ENCODE assay signal across 19 mouse cellular contexts in genomic region chr3:65111176-65111575, GRCm38 (mm10). TPM values are rescaled to one million over a fixed set of nuclear protein-coding genes. Genes with fewer than 3 reads are reported as not detected.
DNase-seq lines count a peak whose midpoint lies in the region; ATAC-seq and TF ChIP-seq lines count a peak whose summit lies in the region.
"Had no signal": no experiment of that assay in that cellular context is flagged by ENCODE, and none has a peak within 500 bp of the region (broad histone marks: within the 10 kb centered on the region; RNA-seq: fewer than 3 reads in every experiment).

No protein-coding gene starts in this region.

- no peak for TF ChIP-seq CTCF in embryonic fibroblast, embryonic 13.5 days (IDR thresholded peaks at IDR 0.05; ENCODE audit: borderline replicate concordance, insufficient read depth, low read length)

- intact Hi-C loops in heart, postnatal 25 days (cut with DNase I) = no loop called here

- H3K4me1 ChIP-seq in heart, embryonic 14.5 days (ENCODE audit: control insufficient read depth in 2 of 2, insufficient read depth in 2 of 2, low read length in 2 of 2) = peaks cover 6 to 11% of the 10 kb centered on the region in 2 experiments
- H3K4me1 ChIP-seq in limb, embryonic 12.5 days (replicated peaks) = 0 out of 2 replicates have a peak, but pooled peaks cover 8% of the 10 kb centered on the region
- H3K4me1 ChIP-seq in limb, embryonic 10.5 days = peaks cover 27% of the 10 kb centered on the region
- H3K4me1 ChIP-seq in embryonic fibroblast, embryonic 13.5 days (ENCODE audit: control insufficient read depth, insufficient read depth, low read length) = peaks cover 6% of the 10 kb centered on the region; the same call in 1 of the 2 replicates

- H3K27ac ChIP-seq in heart, embryonic 14.5 days (replicated peaks in 1 of 2; ENCODE audit: control insufficient read depth in 1 of 2, insufficient read depth in 1 of 2, low read depth in 2 of 2, low read length in 2 of 2) = no peak overlapping the region
- H3K27ac ChIP-seq in limb, embryonic 12.5 days = no peak overlapping the region
- no peak overlapping the region for H3K27ac ChIP-seq in limb, embryonic 10.5 days
- no peak overlapping the region for H3K27ac ChIP-seq in embryonic fibroblast, embryonic 13.5 days (ENCODE audit: insufficient read depth, low read length)
- H3K27ac ChIP-seq: embryonic facial prominence, embryonic 10.5 days; kidney, postnatal 0 days; midbrain, embryonic 13.5 days; stomach, embryonic 15.5 days had no signal

- no peak overlapping the region for H3K4me2 ChIP-seq in heart, embryonic 14.5 days (ENCODE audit: low read length)
- H3K4me2 ChIP-seq in limb, embryonic 12.5 days = peak overlapping the region; percentile 11; the same call in 1 of the 2 replicates
- H3K4me2 ChIP-seq: stomach, embryonic 15.5 days had no signal

- no peak overlapping the region for H3K4me3 ChIP-seq in heart, embryonic 14.5 days (ENCODE audit: control insufficient read depth in 1 of 2, insufficient read depth in 1 of 2, low read depth in 1 of 2, low read length in 2 of 2)
- H3K4me3 ChIP-seq in limb, embryonic 12.5 days (replicated peaks) = no peak overlapping the region
- H3K4me3 ChIP-seq in limb, embryonic 10.5 days = no peak overlapping the region
- peak overlapping the region; percentile 6; the same call in 1 of the 2 replicates for H3K4me3 ChIP-seq in embryonic fibroblast, embryonic 13.5 days (ENCODE audit: insufficient read depth, low read length)
- H3K4me3 ChIP-seq: embryonic facial prominence, embryonic 10.5 days; erythroblast, embryonic 14.5 days; stomach, embryonic 15.5 days had no signal

- no peak for DNase-seq in heart, postnatal 25 days (ENCODE audit: low spot score)
- DNase-seq in limb, embryonic 10.5 days (ENCODE audit: low spot score) = no peak
- no peak for DNase-seq in liver
- DNase-seq: heart, adult 11 months; heart, postnatal 14 days; lung, adult 18-20 months; lung, postnatal 4 days; right cerebral cortex, postnatal 14 days; thymus, adult 2 months had no signal

- H3K27me3 ChIP-seq in heart, embryonic 14.5 days (ENCODE audit: control insufficient read depth, insufficient read depth, low read length) = no peaks in the 10 kb centered on the region
- H3K27me3 ChIP-seq in limb, embryonic 12.5 days = peaks cover 34% of the 10 kb centered on the region
- peaks cover 42% of the 10 kb centered on the region for H3K27me3 ChIP-seq in limb, embryonic 10.5 days (ENCODE audit: low read depth, poor library complexity, severe bottlenecking)

- no peaks in the 10 kb centered on the region for H3K9me3 ChIP-seq in heart, embryonic 14.5 days (ENCODE audit: control insufficient read depth, low read length)
- H3K9me3 ChIP-seq in limb, embryonic 12.5 days = 0 out of 2 replicates have a peak, but pooled peaks cover 4% of the 10 kb centered on the region
- H3K9me3 ChIP-seq in limb, embryonic 10.5 days (replicated peaks) = no peaks in the 10 kb centered on the region
- H3K9me3 ChIP-seq: midbrain, embryonic 13.5 days; stomach, embryonic 15.5 days had no signal

- peak; percentile 61; the same call in 1 of the 2 replicates for ATAC-seq in heart, embryonic 14.5 days (ENCODE audit: insufficient number of reproducible peaks, insufficient read depth, low FRiP score, low read depth)
- no peak for ATAC-seq in limb, embryonic 12.5 days (ENCODE audit: insufficient number of reproducible peaks, insufficient read depth, low FRiP score, low TSS enrichment, low read depth)
- peak; percentile 52; the same call in 1 of the 2 replicates for ATAC-seq in megakaryocyte-erythroid progenitor cell, adult 5-6 weeks (replicated peaks; ENCODE audit: low FRiP score, low TSS enrichment, poor library complexity, severe bottlenecking)
- ATAC-seq: intestine, embryonic 16.5 days; midbrain, embryonic 13.5 days had no signal

- no peak for TF ChIP-seq POLR2A in embryonic fibroblast, embryonic 13.5 days (IDR thresholded peaks at IDR 0.05; ENCODE audit: low read depth, low read length)

- WGBS in heart, embryonic 14.5 days = 37% methylated on average over 2 of the region's 2 CpGs
- 72% methylated on average over 2 of the region's 2 CpGs for WGBS in limb, embryonic 12.5 days
- 93% methylated on average over 2 of the region's 2 CpGs for WGBS in limb, embryonic 10.5 days

- no peak overlapping the region for H3K9ac ChIP-seq in heart, embryonic 14.5 days (ENCODE audit: low read length)
- no peak overlapping the region for H3K9ac ChIP-seq in limb, embryonic 12.5 days (replicated peaks)
- H3K9ac ChIP-seq: midbrain, embryonic 13.5 days; stomach, embryonic 15.5 days had no signal

- H3K36me3 ChIP-seq in heart, embryonic 14.5 days (ENCODE audit: control insufficient read depth, insufficient read depth, low read length) = no peaks in the 10 kb centered on the region
- no peaks in the 10 kb centered on the region for H3K36me3 ChIP-seq in limb, embryonic 12.5 days
- no peaks in the 10 kb centered on the region for H3K36me3 ChIP-seq in limb, embryonic 10.5 days
- H3K36me3 ChIP-seq: embryonic facial prominence, embryonic 10.5 days; midbrain, embryonic 13.5 days; stomach, embryonic 15.5 days had no signal

RNA-seq across cellular contexts. Expression of gene Kcnab1, which starts 2.0 kb away (rescaled TPM):
- polyA plus RNA-seq in heart, embryonic 14.5 days (2014; fragmentation: Nextera tagmentation; extraction: Ambion mirVana) = 1.6 and 2.8 TPM in 2 replicates
- 1 to 10 TPM; 2.4 to 3.2 TPM for total RNA-seq in heart, postnatal 25 days (2021)
- polyA plus RNA-seq in limb, embryonic 12.5 days (2016; fragmentation: Nextera tagmentation; extraction: Ambion mirVana) = 8.5 and 8.6 TPM in 2 replicates
- 2.1 and 2.5 TPM in 2 replicates for polyA plus RNA-seq in limb, embryonic 10.5 days (2016; fragmentation: Nextera tagmentation; extraction: Ambion mirVana)
- polyA plus RNA-seq in embryonic fibroblast, embryonic 13.5 days (2011; ENCODE audit: insufficient read length, low read depth, missing spikeins) = 10.8 and 15.4 TPM in 2 replicates
- not detected in 2 replicates for total RNA-seq in megakaryocyte-erythroid progenitor cell, adult 5-6 weeks (2014; fragmentation: Nextera tagmentation)
- not detected in 2 replicates for total RNA-seq in megakaryocyte-erythroid progenitor cell, adult 5-6 weeks (2017)
- polyA plus RNA-seq: erythroblast, embryonic 14.5 days had no signal
